Mouse (Mus musculus) thymus, adult 18-20 months (tissue): Measurements from ENCODE around the gene Prrt4.
"Not testable (repeated sequence)": the region's sequence is repeated elsewhere in the genome, so short reads cannot be mapped to it uniquely, and the experiment has no call there.

Experiments
- DNase-seq, 2 experiments: peaks; one replicate each; pipeline ENCODE4 v3.0.0; 2022; ENCODE audit warnings: mixed read lengths in 2 of 2

Prrt4 gene

GRCm38 (mm10) chr6:29198309-29199222 is 19.2 kb upstream of the Prrt4 start:
- DNase-seq, result peak; percentile 53 to 61

DNA sequence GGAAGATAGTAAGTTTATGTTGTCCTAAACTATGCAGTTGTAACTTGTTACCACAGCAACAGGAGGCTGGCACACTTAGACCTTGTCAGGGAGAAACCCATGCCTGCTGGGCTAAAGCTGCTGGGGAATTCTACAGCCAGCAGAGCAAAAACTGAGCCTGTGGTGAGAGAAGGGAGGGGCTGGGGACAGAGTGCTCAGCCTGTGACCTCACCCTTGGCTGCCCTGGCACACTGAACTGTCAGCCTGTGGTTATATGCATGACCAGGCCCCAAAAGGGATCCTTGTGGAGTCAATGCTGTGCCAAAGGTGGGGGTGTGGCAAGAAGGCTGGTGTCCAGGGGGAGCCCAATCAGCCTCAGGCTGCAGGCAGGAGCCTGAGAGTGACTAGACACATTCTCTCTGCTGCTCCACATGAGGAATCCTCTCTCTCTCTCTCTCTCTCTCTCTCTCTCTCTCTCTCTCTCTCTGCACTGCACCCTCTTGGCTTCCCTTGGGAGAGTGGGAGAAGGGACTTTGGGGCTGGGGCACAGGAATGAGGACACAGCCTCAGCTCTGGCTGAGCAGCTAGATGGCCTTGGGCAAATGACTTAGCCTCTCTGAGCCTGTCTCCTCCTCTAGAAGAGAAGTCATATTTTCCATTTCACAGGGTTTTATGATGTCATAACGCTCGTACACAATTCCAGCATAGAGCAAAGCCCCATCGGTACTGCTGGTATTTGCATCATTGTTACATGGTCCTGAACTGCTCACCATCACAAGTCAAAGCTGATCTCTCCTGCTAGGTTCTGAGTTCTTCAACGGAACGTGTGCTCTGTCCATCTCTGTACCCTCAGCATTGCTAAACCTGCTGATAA is 16.7 kb upstream of the Prrt4 start:
- DNase-seq, result no peak

GRCm38 (mm10) chr6:29195146-29195545 is 15.8 kb upstream of the Prrt4 start:
- peak in 1 of 2 experiments; percentile 1 for DNase-seq

- DNase-seq, result peak in 1 of 2 experiments; percentile 0
Measured at GRCm38 (mm10) chr6:29193961-29194750, 14.8 kb upstream of the Prrt4 start.

GRCm38 (mm10) chr6:29187936-29188335 is 8.6 kb upstream of the Prrt4 start:
- DNase-seq, result no peak

- no peak for DNase-seq
Measured at GRCm38 (mm10) chr6:29179843-29180242, 459 bp upstream of the Prrt4 start.

DNA sequence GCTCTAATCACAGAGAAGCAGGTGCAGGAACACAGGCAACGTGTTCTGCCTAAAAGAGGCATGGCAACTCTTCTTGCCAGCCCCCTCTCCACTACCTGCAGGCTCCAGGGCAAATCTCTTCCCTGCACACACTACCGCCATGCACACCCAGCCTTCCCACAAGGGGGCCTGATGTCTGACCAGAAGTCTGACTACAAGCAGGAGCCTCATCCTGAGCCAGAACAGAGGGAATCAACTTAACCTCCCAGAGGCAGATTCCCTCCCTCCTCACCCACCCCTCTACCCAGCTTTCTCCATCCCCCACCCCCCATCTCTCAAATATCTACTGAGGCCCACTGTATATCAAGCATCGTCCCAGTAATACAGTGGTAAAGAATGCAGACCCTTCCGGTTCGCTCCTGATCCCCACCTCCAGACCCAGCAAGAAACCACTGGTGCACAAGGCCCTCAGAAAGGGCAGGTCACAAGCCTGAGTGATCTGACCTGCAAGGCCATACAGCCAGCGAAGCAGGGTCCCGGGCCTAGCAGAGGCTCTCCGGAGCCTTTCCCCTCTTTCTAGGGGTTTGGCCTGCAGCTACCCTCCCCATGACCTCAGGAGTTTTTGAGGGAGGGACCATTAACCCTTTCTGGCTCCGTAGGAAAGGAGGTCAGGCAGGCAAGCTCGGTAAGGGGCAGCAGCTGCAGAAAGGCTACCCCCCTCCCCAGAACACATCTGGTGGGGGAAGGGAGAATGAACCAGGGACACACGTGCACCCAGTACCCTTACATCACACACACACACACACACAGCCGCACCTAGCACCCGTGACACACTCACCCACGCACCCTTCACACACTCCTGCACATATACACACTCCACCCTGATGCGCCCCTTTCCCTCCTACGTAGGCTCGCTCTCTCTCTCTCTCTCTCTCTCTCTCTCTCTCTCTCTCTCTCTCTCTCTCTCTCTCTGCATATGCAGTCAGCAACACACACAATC is 1.2 kb downstream of the Prrt4 start:
- DNase-seq, result no peak

- no peak for DNase-seq
Measured at GRCm38 (mm10) chr6:29175113-29175512, 4.3 kb downstream of the Prrt4 start.

GRCm38 (mm10) chr6:29174368-29174767 is 5.0 kb downstream of the Prrt4 start:
- DNase-seq, result no peak

GRCm38 (mm10) chr6:29170952-29171388 is 8.4 kb downstream of the Prrt4 start:
- peak; percentile 44 to 58 for DNase-seq

GRCm38 (mm10) chr6:29170063-29170921 is 9.1 kb downstream of the Prrt4 start:
- DNase-seq, result peak; percentile 37 to 53

DNA sequence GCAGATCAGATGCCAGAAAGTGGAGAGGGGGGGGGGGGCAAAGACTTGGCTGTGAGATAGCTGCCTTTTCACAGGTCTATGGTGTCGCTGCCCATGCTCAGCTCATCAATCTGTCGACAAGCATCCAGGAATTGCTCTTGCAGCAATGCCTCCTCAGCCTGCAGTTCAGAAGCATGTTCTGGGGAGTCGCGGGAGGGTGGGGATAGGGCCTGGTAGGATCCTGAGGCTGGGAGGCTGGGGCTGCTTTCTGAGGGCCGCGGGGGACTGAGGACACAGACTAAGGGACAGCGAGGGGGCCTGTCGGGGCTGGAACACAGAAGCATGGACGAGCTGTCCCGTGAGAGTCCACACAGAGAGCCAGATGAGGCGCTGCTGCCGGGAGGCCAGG is 9.7 kb downstream of the Prrt4 start:
- no peak for DNase-seq

DNA sequence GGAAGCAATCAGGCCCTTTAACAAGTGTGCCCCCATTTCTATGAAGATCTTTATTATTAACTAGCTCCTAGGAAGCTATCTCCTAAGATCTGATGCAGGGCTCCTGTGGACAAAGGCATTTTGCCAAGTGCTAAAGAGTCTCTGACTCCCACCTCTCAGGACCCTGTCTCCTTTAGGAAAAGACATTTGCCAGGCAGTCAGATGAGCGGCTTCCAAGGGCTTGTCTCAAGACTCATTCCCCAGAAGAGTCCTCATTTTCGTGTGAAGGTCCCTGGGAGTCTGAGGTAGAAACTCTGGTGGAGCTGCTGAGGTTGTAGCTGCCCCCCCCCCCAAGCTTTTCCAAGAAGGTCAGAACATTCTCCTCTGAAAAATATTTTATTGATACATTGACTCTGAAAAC is 10.5 kb downstream of the Prrt4 start:
- no peak for DNase-seq

- DNase-seq, result no peak
Measured at GRCm38 (mm10) chr6:29166196-29166595, 13.2 kb downstream of the Prrt4 start.

- DNase-seq, result peak; percentile 73 to 82
Measured at GRCm38 (mm10) chr6:29164314-29165244, 14.8 kb downstream of the Prrt4 start, which contains the start of gene Rbm28. Gene Rbm28 (minus strand): TSS chr6:29165006.

- DNase-seq, result not testable (repeated sequence)
Measured at GRCm38 (mm10) chr6:29161291-29161690, 18.1 kb downstream of the Prrt4 start.

DNA sequence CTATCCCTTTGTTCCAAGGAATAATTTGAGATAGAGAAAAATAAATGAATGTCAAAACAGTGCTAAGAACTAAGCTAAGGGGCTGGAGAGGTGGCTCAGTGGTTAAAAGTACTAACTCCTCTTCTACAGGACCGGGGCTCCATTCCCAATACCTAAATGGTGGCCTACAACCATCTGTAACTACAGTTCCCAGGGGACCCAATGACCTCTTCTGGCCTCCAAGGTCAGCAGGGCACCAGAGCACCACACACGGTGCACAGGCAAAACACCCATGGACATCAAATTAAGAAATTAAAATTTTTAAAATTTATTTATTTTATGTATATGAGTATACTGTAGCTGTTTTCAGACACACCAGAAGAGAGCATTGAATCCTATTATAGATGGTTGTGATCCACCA is 18.6 kb downstream of the Prrt4 start:
- DNase-seq, result no peak

- DNase-seq, result no peak
Measured at GRCm38 (mm10) chr6:29156326-29156725, 23.1 kb downstream of the Prrt4 start.

GRCm38 (mm10) chr6:29150001-29150400 is 29.4 kb downstream of the Prrt4 start:
- no peak for DNase-seq
